8 mouse cellular contexts compared by ENCODE assay signal in genomic region chr12:111485652-111486306, GRCm38 (mm10). TPM values are rescaled to one million over a fixed set of nuclear protein-coding genes. Genes with fewer than 3 reads are reported as not detected.
DNase-seq lines count a peak whose midpoint lies in the region; TF ChIP-seq lines count a peak whose summit lies in the region.

TSS of gene Gm266 (minus strand) at chr12:111485823.

- peak; percentile 38 for DNase-seq in ovary, postnatal 10 days (ENCODE audit: low spot score)
- no peak for DNase-seq in ovary, adult 18-20 months (ENCODE audit: low spot score)
- peak; percentile 83 for DNase-seq in embryo, embryonic 9.5 days (ENCODE audit: extremely low spot score)
- peak; percentile 42 to 43 for DNase-seq in heart, postnatal 14 days
- no peak for DNase-seq in liver, adult 2 months (ENCODE audit: extremely low read depth, low read depth, low spot score)
- peak; percentile 73 for DNase-seq in retina, postnatal 1 day
- DNase-seq in spleen, adult 18-20 months: no peak
- no peak for DNase-seq in cerebellum, postnatal 14 days

- H3K4me1 ChIP-seq in liver, adult 2 months (ENCODE audit: control insufficient read depth, insufficient read depth, low read length): peaks cover 3% of the 10 kb centered on the region; the same call in 1 of the 2 replicates

- intact Hi-C loops in heart, postnatal 14 days (cut with DNase I): no loop called here

- no peak for TF ChIP-seq POLR2A in liver, adult 2 months (IDR thresholded peaks at IDR 0.05; ENCODE audit: extremely low read depth, insufficient read depth, low read length)

- no peaks in the 10 kb centered on the region for H3K79me2 ChIP-seq in liver, adult 2 months (ENCODE audit: control insufficient read depth, insufficient read depth, low read length)

- WGBS in liver, adult 2 months: 5% methylated on average over 56 of the region's 58 CpGs

- no peak for TF ChIP-seq CTCF in liver, adult 2 months (IDR thresholded peaks at IDR 0.05; ENCODE audit: low read depth, low read length)

- no peak within 1 kb of the TSS for H3K27ac ChIP-seq in liver, adult 2 months (replicated peaks; ENCODE audit: insufficient read depth, low read depth, low read length)

- peak within 1 kb of the TSS; percentile 39; the same call in 1 of the 2 replicates for H3K4me3 ChIP-seq in liver, adult 2 months (ENCODE audit: insufficient read depth, low read depth, low read length)

- H3K36me3 ChIP-seq in liver, adult 2 months (ENCODE audit: control insufficient read depth, insufficient read depth, low read length): no peaks in the 10 kb centered on the region

- H3K27me3 ChIP-seq in liver, adult 2 months (ENCODE audit: control insufficient read depth, insufficient read depth, low read length): peaks cover 14% of the 10 kb centered on the region

- H3K9ac ChIP-seq in liver, adult 2 months (ENCODE audit: low read depth, low read length): peak within 1 kb of the TSS; percentile 3; the same call in 1 of the 2 replicates

RNA-seq across cellular contexts. Expression of gene Gm266, which starts in this region (rescaled TPM):
- total RNA-seq in heart, postnatal 14 days (2021): 1 to 10 TPM; 1.2 to 1.7 TPM
- not detected in 2 replicates for total RNA-seq in liver, adult 2 months (2014; rRNA removed)
- not detected in 2 replicates for polyA plus RNA-seq in liver, adult 2 months (2012; rRNA removed)

Comparison
In these comparisons a context has a peak if more than half of its experiments do, and no peak if none do; other contexts are left out.
1. DNase-seq: peak in ovary, postnatal 10 days (single experiment), embryo, embryonic 9.5 days (single experiment), heart, postnatal 14 days (2 of 2) and retina, postnatal 1 day (single experiment); none in ovary, adult 18-20 months (single experiment), liver, adult 2 months (single experiment), spleen, adult 18-20 months (0 of 2) and cerebellum, postnatal 14 days (0 of 2).